Mouse (Mus musculus) brain, embryonic 18.5 days (tissue): Measurements from ENCODE around the gene Dtx1.

Experiments used
- DNase-seq: peaks from one replicate; pipeline ENCODE4 v3.0.0-alpha.2; 2012; ENCODE audit warnings: low read depth, low spot score

Dtx1 gene

GRCm38 (mm10) chr5:120643365-120644085, 68.2 kb downstream of the Dtx1 start:
- no peak for DNase-seq

GRCm38 (mm10) chr5:120640094-120640493, 71.6 kb downstream of the Dtx1 start:
- no peak for DNase-seq

GRCm38 (mm10) chr5:120635633-120636032, 76.1 kb downstream of the Dtx1 start:
- no peak for DNase-seq

- DNase-seq: no peak
Observed at GRCm38 (mm10) chr5:120634860-120635259, 76.9 kb downstream of the Dtx1 start.

- no peak for DNase-seq
Observed at GRCm38 (mm10) chr5:120634131-120634530, 77.6 kb downstream of the Dtx1 start, which contains the start of gene Cfap73. Cfap73 (minus strand) TSS chr5:120634235.

- no peak for DNase-seq
Observed at GRCm38 (mm10) chr5:120631892-120632291, 79.8 kb downstream of the Dtx1 start.

- no peak for DNase-seq
Observed at GRCm38 (mm10) chr5:120631128-120631527, 80.6 kb downstream of the Dtx1 start.
